Comparison of ENCODE assay signal across 1 mouse cellular context in the genomic region with DNA sequence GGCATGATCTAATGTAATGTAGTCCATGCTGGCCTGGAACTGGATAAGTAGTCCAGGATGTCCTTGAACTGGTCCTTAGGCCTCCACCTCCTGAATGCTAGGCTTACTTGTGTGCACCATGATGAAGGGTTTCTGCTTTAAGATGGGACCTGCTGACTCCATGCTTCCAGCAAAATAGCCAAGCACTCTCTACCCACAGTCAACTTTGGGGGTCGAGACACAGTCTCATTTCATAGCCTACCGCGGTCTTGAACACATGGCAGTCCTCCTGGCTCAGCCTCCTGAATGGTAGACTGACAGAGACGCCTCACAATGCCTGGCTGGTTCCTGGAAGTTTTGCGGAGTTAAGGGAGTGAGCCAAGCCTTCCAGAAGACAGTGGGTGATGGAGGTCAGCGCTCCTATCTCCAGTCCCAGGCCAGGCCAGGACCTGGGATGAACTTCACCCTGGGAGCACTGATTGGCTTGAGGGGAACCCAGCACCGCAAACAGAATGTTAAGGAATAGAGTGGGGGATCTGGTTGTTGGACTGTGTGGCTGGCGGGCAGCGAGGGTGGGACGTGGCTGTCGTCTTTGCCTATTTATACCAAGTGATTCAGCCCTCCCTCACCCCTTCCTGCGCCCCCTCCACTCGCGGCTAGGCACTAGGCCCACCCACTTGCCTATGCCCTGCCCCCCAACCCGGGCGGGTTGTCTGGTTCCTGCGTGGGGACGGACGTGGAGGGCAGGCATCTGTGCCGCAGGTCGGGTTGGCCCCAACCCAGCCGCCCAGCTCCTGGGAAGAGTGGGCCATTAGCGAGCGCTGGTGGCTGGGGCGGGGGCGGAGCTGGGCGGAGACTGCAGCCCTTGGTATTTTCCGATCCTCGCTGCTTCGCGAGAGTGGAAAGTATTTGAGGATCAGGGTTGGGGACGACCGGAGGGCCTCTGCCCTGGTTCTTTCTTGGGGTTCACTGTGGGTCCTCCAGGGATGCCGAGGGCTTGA.
TF ChIP-seq lines count a peak whose summit lies in the region.

No protein-coding gene starts in this region.

TF ChIP-seq in MEL, 35 proteins besides CTCF, POLR2A, EP300 and RAD21:
- TF ChIP-seq ETS1 (IDR thresholded peaks at IDR 0.05; ENCODE audit: low read depth, low read length) (peak; percentile 28; the same call in 1 of the 2 replicates), SMC3 (IDR thresholded peaks at IDR 0.05; ENCODE audit: low read depth, low read length) (no peak), POLR2AphosphoS5 (IDR thresholded peaks at IDR 0.05; ENCODE audit: borderline replicate concordance, low read depth, low read length) (no peak), UBTF (IDR thresholded peaks at IDR 0.05; ENCODE audit: borderline replicate concordance, insufficient read depth, low read depth, low read length) (0 out of 2 replicates have a peak, but pooled peaks have one; percentile 69), USF2 (IDR thresholded peaks at IDR 0.05; ENCODE audit: borderline replicate concordance in 1 of 2, insufficient read depth in 1 of 2, low read depth in 1 of 2, low read length in 2 of 2) (no peak), MAZ (IDR thresholded peaks at IDR 0.05; ENCODE audit: low read depth, low read length) (peak; percentile 23; the same call in 1 of the 2 replicates), ZNF384 (IDR thresholded peaks at IDR 0.05; ENCODE audit: low read depth, low read length) (no peak), ZKSCAN1 (IDR thresholded peaks at IDR 0.05; ENCODE audit: low read depth, low read length) (no peak), MYB (IDR thresholded peaks at IDR 0.05; ENCODE audit: low read depth, low read length) (no peak), TBP (IDR thresholded peaks at IDR 0.05; ENCODE audit: low read depth, low read length) (no peak), ELF1 (IDR thresholded peaks at IDR 0.05; ENCODE audit: low read depth, low read length) (no peak), BHLHE40 (IDR thresholded peaks at IDR 0.05; ENCODE audit: borderline replicate concordance, low read depth, low read length) (no peak), USF1 (IDR thresholded peaks at IDR 0.05; ENCODE audit: low read depth, low read length) (no peak), KAT2A (conservative IDR thresholded peaks at IDR 0.05; ENCODE audit: low read depth, low read length) (no peak), MXI1 (IDR thresholded peaks at IDR 0.05; ENCODE audit: low read depth, low read length) (0 out of 2 replicates have a peak, but pooled peaks have one; percentile 11), RCOR1 (IDR thresholded peaks at IDR 0.05; ENCODE audit: low read depth, low read length) (0 out of 2 replicates have a peak, but pooled peaks have one; percentile 34), GATA1 (IDR thresholded peaks at IDR 0.05; ENCODE audit: low read depth, low read length) (no peak), HCFC1 (IDR thresholded peaks at IDR 0.05; ENCODE audit: low read depth, low read length) (no peak), TAL1 (IDR thresholded peaks at IDR 0.05; ENCODE audit: low read length) (no peak), JUND (IDR thresholded peaks at IDR 0.05; ENCODE audit: low read depth, low read length) (no peak), NELFE (IDR thresholded peaks at IDR 0.05; ENCODE audit: low read depth, low read length) (peak; percentile 60), SIN3A (IDR thresholded peaks at IDR 0.05; ENCODE audit: low read length) (0 out of 2 replicates have a peak, but pooled peaks have one; percentile 39)
